ENCODE assay signal across 25 mouse cellular contexts in genomic region chr16:96221959-96222358, GRCm38 (mm10). TPM values are rescaled to one million over a fixed set of nuclear protein-coding genes. Genes with fewer than 3 reads are reported as not detected.
DNase-seq lines count a peak whose midpoint lies in the region; ATAC-seq and TF ChIP-seq lines count a peak whose summit lies in the region.
"Had no signal": no experiment of that assay in that cellular context is flagged by ENCODE, and none has a peak within 500 bp of the region (broad histone marks: within the 10 kb centered on the region; RNA-seq: fewer than 3 reads in every experiment).

No protein-coding gene starts in this region.

- no peak for TF ChIP-seq CTCF in gastrocnemius, adult 2 months (IDR thresholded peaks at IDR 0.05)
- TF ChIP-seq CTCF in spleen, adult 2 months (IDR thresholded peaks at IDR 0.05; ENCODE audit: extremely low read depth, insufficient read depth, insufficient read length, insufficient replicate concordance): no peak

- 0 out of 2 replicates have a peak, but pooled peaks cover 4% of the 10 kb centered on the region for H3K4me1 ChIP-seq in heart, embryonic 10.5 days
- peaks cover 21% of the 10 kb centered on the region for H3K4me1 ChIP-seq in heart, embryonic 16.5 days (ENCODE audit: control insufficient read depth, insufficient read depth, low read length)
- H3K4me1 ChIP-seq in spleen, adult 2 months (ENCODE audit: control insufficient read depth, insufficient read depth, insufficient read length): no peaks in the 10 kb centered on the region
- H3K4me1 ChIP-seq: embryonic facial prominence, embryonic 10.5 days; embryonic facial prominence, embryonic 13.5 days; forebrain, embryonic 12.5 days; forebrain, embryonic 15.5 days had no signal

- H3K36me3 ChIP-seq in heart, embryonic 10.5 days: peaks cover 72% of the 10 kb centered on the region
- peaks cover 22% of the 10 kb centered on the region for H3K36me3 ChIP-seq in heart, embryonic 16.5 days (ENCODE audit: control insufficient read depth, insufficient read depth)
- no peaks in the 10 kb centered on the region for H3K36me3 ChIP-seq in spleen, adult 2 months (ENCODE audit: control insufficient read depth, insufficient read depth, low read length)
- H3K36me3 ChIP-seq: embryonic facial prominence, embryonic 10.5 days; embryonic facial prominence, embryonic 13.5 days; forebrain, embryonic 12.5 days; forebrain, embryonic 15.5 days had no signal

- peak overlapping the region; percentile 89 for H3K27ac ChIP-seq in gastrocnemius, adult 2 months
- H3K27ac ChIP-seq in heart, embryonic 10.5 days: no peak overlapping the region
- H3K27ac ChIP-seq in heart, embryonic 16.5 days (ENCODE audit: low read length): peak overlapping the region; percentile 56
- 0 out of 2 replicates have a peak overlapping the region, but pooled peaks have one; percentile 0 for H3K27ac ChIP-seq in spleen, adult 2 months (ENCODE audit: insufficient read depth, low read length)
- H3K27ac ChIP-seq: embryonic facial prominence, embryonic 10.5 days; embryonic facial prominence, embryonic 13.5 days; forebrain, embryonic 12.5 days; forebrain, embryonic 15.5 days; hindbrain, embryonic 14.5 days; hindbrain, postnatal 0 days had no signal

- no peak overlapping the region for H3K4me2 ChIP-seq in heart, embryonic 16.5 days (ENCODE audit: low read depth, low read length)
- H3K4me2 ChIP-seq: embryonic facial prominence, embryonic 13.5 days; forebrain, embryonic 12.5 days; forebrain, embryonic 15.5 days; hindbrain, embryonic 14.5 days had no signal

- 67% methylated on average over 3 of the region's 3 CpGs for WGBS in heart, embryonic 10.5 days
- 57% methylated on average over 3 of the region's 3 CpGs for WGBS in heart, embryonic 16.5 days
- 74% methylated on average over 3 of the region's 3 CpGs for WGBS in spleen, adult 2 months

- no peak for DNase-seq in gastrocnemius, adult 2 months
- DNase-seq in gastrocnemius, postnatal 25 days: no peak
- peak; percentile 69 for DNase-seq in heart, embryonic 10.5 days (ENCODE audit: low spot score)
- no peak for DNase-seq in heart, postnatal 10 days
- DNase-seq in heart, postnatal 4 days: no peak
- no peak for DNase-seq in spleen, adult 2 months (ENCODE audit: low read depth in 1 of 2, low spot score in 2 of 2)
- no peak for DNase-seq in spleen, adult 12 weeks (ENCODE audit: low spot score)
- DNase-seq: adrenal gland, adult 8-10 months; adrenal gland, postnatal 25 days; embryo, embryonic 11 days; kidney, adult 11 months; kidney, adult 8-10 months had no signal

- no peaks in the 10 kb centered on the region for H3K9me3 ChIP-seq in heart, embryonic 10.5 days
- H3K9me3 ChIP-seq in heart, embryonic 16.5 days (replicated peaks; ENCODE audit: control insufficient read depth, low read length): no peaks in the 10 kb centered on the region
- H3K9me3 ChIP-seq: embryonic facial prominence, embryonic 10.5 days; embryonic facial prominence, embryonic 13.5 days; forebrain, embryonic 12.5 days; forebrain, embryonic 15.5 days had no signal

- ATAC-seq in heart, embryonic 16.5 days (replicated peaks; ENCODE audit: extremely low read depth, insufficient read depth, low FRiP score): no peak
- ATAC-seq: activated CD4-positive, CD25-positive, alpha-beta regulatory T cell, adult 4 months; forebrain, embryonic 15.5 days; hindbrain, postnatal 0 days; inflammation-experienced regulatory T-cells, adult 6 months had no signal

- H3K9ac ChIP-seq in heart, embryonic 16.5 days (ENCODE audit: low read length): no peak overlapping the region
- H3K9ac ChIP-seq: embryonic facial prominence, embryonic 13.5 days; forebrain, embryonic 12.5 days; forebrain, embryonic 15.5 days; hindbrain, embryonic 14.5 days had no signal

- H3K4me3 ChIP-seq in gastrocnemius, adult 2 months: peak overlapping the region; percentile 56
- H3K4me3 ChIP-seq in heart, embryonic 10.5 days: no peak overlapping the region
- H3K4me3 ChIP-seq in heart, embryonic 16.5 days (ENCODE audit: low read length): no peak overlapping the region
- H3K4me3 ChIP-seq in spleen, adult 2 months (ENCODE audit: extremely low read depth, insufficient read depth, insufficient read length): no peak overlapping the region
- H3K4me3 ChIP-seq: embryonic facial prominence, embryonic 10.5 days; embryonic facial prominence, embryonic 13.5 days; erythroblast, embryonic 14.5 days; forebrain, embryonic 12.5 days; forebrain, embryonic 15.5 days had no signal

- intact Hi-C loops in gastrocnemius, adult 2 months (cut with DNase I): no loop called here
- intact Hi-C loops in heart, postnatal 10 days (cut with DNase I): no loop called here

- TF ChIP-seq POLR2A in spleen, adult 2 months (IDR thresholded peaks at IDR 0.05; ENCODE audit: low read depth, low read length): no peak

- H3K27me3 ChIP-seq in heart, embryonic 10.5 days (ENCODE audit: insufficient read depth, poor library complexity, severe bottlenecking): no peaks in the 10 kb centered on the region
- no peaks in the 10 kb centered on the region for H3K27me3 ChIP-seq in heart, embryonic 16.5 days (ENCODE audit: control insufficient read depth, insufficient read depth, low read length)
- H3K27me3 ChIP-seq in spleen, adult 2 months (ENCODE audit: control insufficient read depth, insufficient read depth, low read length): no peaks in the 10 kb centered on the region
- H3K27me3 ChIP-seq: embryonic facial prominence, embryonic 13.5 days; forebrain, embryonic 12.5 days; forebrain, embryonic 15.5 days had no signal

RNA-seq across cellular contexts. Expression of gene B3galt5, which starts 13.6 kb away (rescaled TPM):
- not detected for total RNA-seq in gastrocnemius, adult 2 months (2021)
- total RNA-seq in gastrocnemius, postnatal 25 days (2021): under 1 TPM in 1 of 2 experiments, not detected in 1; 0.11 TPM
- 0.04 TPM in 1 of 2 replicates, not detected in the other for polyA plus RNA-seq in heart, embryonic 10.5 days (2016; fragmentation: Nextera tagmentation; extraction: Ambion mirVana)
- total RNA-seq in heart, postnatal 10 days (2021): not detected
- 0.39 and 0.70 TPM in 2 replicates for polyA plus RNA-seq in heart, embryonic 16.5 days (2015; fragmentation: Nextera tagmentation; extraction: Ambion mirVana)
- total RNA-seq in heart, postnatal 4 days (2021): not detected
- polyA plus RNA-seq in spleen, adult 2 months (2012; rRNA removed): 0.07 and 0.13 TPM in 2 replicates
- total RNA-seq: ES-E14; heart, adult 18-20 months; heart, postnatal 25 days had no signal
- polyA plus RNA-seq: erythroblast, embryonic 14.5 days had no signal

RNA-seq across cellular contexts. Expression of gene Sh3bgr, which starts 21.7 kb away (rescaled TPM):
- 100 to 1,000 TPM; 843 to 991 TPM for total RNA-seq in gastrocnemius, adult 2 months (2021)
- 100 to 1,000 TPM; 960 to 980 TPM for total RNA-seq in gastrocnemius, postnatal 25 days (2021)
- 465 and 713 TPM in 2 replicates for polyA plus RNA-seq in heart, embryonic 10.5 days (2016; fragmentation: Nextera tagmentation; extraction: Ambion mirVana)
- 100 to 1,000 TPM; 593 to 606 TPM for total RNA-seq in heart, postnatal 10 days (2021)
- 523 and 531 TPM in 2 replicates for polyA plus RNA-seq in heart, embryonic 16.5 days (2015; fragmentation: Nextera tagmentation; extraction: Ambion mirVana)
- 100 to 1,000 TPM; 519 to 549 TPM for total RNA-seq in heart, postnatal 4 days (2021)
- 1.2 and 1.9 TPM in 2 replicates for polyA plus RNA-seq in spleen, adult 2 months (2012; rRNA removed)
- polyA plus RNA-seq: activated CD4-positive, CD25-positive, alpha-beta regulatory T cell, adult 4 months; erythroblast, embryonic 14.5 days; inflammation-experienced regulatory T-cells, adult 6 months had no signal

RNA-seq across cellular contexts. Expression of gene Lca5l, which starts 29.9 kb away (rescaled TPM):
- under 1 TPM; 0.50 to 0.51 TPM for total RNA-seq in gastrocnemius, adult 2 months (2021)
- under 1 TPM; 0.35 to 0.43 TPM for total RNA-seq in gastrocnemius, postnatal 25 days (2021)
- polyA plus RNA-seq in heart, embryonic 10.5 days (2016; fragmentation: Nextera tagmentation; extraction: Ambion mirVana): 1.3 TPM in 2 replicates
- total RNA-seq in heart, postnatal 10 days (2021): 1 to 10 TPM; 1.3 to 1.4 TPM
- polyA plus RNA-seq in heart, embryonic 16.5 days (2015; fragmentation: Nextera tagmentation; extraction: Ambion mirVana): 1.2 TPM in 2 replicates
- 1 to 10 TPM; 1.5 to 1.7 TPM for total RNA-seq in heart, postnatal 4 days (2021)
- 0.09 and 0.14 TPM in 2 replicates for polyA plus RNA-seq in spleen, adult 2 months (2012; rRNA removed)
- polyA plus RNA-seq: erythroblast, embryonic 14.5 days; inflammation-experienced regulatory T-cells, adult 6 months had no signal
